Mouse (Mus musculus) gastrocnemius, adult 2 months (tissue): ENCODE measurements around the gene Rab3b. TPM values are rescaled to one million over a fixed set of nuclear protein-coding genes. Genes with fewer than 3 reads are reported as not detected.

Source experiments
- DNase-seq: peaks from one replicate; pipeline ENCODE4 v3.0.0; 2022
- H3K27ac ChIP-seq: fragments of 200-600 bp; 2 replicates; pipeline ENCODE4 v1.8.1; 2022; ENCODE audit warnings: mild to moderate bottlenecking
- H3K4me3 ChIP-seq: fragments of 200-600 bp; 2 replicates; pipeline ENCODE4 v1.8.1; 2022; ENCODE audit warnings: mild to moderate bottlenecking, moderate library complexity
- CTCF ChIP-seq: fragments of 200-600 bp; IDR thresholded peaks from 2 replicates; pipeline ENCODE4 v1.8.1; 2022; ENCODE audit warnings: antibody characterized with exemption, mild to moderate bottlenecking, moderate library complexity
- intact Hi-C: fragments of 180-260 bp; cut with DNase I; formaldehyde crosslinking; loops from one replicate; pipeline ENCODE4 v1.15.1; 2025
- total RNA-seq, 2 experiments: library from RNA; stranded (reverse); gene quantifications; 2 replicates each; pipeline ENCODE4 v1.2.3; 2021

Gene Rab3b
- total RNA-seq, 2 experiments from 2014 or later: 0.42 TPM; not detected in 1

DNA sequence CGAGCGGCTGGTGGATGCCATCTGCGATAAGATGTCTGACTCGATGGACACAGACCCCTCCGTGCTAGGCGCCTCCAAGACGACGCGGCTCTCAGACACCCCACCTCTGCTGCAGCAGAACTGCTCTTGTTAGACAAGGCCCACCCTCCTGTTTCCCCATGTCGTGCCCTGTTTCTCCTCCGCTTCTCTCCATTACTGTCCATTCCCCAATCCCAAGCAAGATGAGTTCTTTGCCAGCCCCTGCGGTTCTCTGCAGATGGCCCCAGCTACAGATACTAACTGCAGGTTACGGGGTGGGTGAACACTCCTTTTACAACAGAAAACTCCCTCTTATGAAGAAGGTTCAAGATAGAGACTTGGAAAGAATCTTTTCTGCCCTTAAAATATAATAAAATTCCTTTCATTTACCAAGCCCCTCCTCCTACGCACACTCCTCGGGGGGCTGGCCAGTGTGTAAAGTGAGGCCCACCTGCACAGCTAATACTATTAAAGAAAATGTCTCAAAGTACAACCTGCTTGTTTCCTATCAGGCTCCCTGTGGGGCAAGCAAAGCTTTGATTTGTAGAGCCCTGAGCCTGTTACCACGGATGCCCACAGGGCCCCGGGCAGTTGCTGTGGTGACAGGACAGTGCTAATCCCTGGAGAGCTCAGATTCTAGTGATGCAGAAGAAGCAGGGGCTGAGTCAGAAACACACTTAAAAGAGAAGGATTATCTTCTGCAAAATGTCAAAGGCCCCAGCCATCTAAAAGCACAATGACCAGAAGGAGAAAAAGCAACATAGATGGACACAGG lies 62.0 kb downstream of the Rab3b start:
- no peak for DNase-seq

DNA sequence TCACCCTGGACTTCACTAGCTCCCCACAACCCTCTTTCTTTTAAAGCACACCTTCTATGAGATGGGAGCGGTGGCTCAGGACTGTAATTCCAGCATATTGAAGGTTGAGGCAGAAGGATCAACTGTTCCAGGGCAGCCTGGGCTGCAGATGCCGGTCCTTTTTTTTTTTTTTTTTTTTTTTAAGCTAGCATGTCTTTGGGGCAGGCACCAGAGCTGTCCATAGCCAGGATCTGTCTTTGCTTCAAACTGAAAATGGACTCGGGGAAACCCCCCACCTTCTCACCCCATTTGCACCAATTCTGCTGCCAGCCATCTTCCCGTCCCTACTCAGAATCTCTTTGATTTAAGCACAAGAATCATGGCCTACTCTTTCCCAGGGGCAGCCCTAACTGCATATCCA lies 63.3 kb downstream of the Rab3b start:
- TF ChIP-seq CTCF: no peak
- no peak for DNase-seq
- intact Hi-C loops: no loop called here
- Histone ChIP-seq H3K4me3 (no peak overlapping the region), H3K27ac (no peak overlapping the region)

More for the DNA sequence above, 62.0 kb downstream of the Rab3b start:
- Histone ChIP-seq H3K4me3 (no peak overlapping the region), H3K27ac (no peak overlapping the region)
- no peak for TF ChIP-seq CTCF
- intact Hi-C loops: no loop called here

DNA sequence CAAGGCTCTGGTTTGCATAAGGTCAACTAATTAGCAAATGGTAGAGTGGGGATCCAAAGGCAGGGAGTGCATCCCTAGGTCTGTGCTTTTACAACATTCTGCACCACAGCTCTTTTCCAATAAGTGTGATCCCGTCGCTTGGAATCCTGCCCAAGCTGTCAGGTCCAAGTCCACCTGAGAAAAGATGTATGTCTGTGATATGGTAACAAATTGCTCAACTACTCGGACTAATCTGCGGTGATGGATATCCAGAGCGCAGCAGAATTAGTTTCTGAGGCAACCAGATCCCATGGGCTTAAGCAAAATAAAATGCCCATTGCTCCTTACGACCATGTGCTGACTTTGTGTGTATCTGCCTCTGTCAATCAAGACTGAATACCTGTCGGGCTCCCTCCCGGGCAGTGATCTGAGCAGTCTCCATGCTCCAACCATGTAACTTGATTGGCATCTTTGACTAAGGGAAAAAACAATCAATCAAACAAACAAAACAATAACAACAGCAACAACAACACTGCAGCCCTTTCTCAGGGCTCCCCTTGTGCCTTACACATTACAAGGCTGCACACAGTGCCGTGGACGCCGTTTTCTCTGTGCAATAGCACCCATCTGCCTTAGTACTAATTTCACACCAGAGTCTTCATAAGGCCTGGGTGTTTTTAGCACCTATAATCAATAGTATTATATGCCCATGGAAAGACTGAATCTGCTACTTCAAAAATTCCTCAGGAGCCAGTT lies 64.3 kb downstream of the Rab3b start:
- intact Hi-C loops: no loop called here
- H3K4me3 ChIP-seq: no peak overlapping the region
- DNase-seq: no peak
- no peak for TF ChIP-seq CTCF
- no peak overlapping the region for H3K27ac ChIP-seq

DNA sequence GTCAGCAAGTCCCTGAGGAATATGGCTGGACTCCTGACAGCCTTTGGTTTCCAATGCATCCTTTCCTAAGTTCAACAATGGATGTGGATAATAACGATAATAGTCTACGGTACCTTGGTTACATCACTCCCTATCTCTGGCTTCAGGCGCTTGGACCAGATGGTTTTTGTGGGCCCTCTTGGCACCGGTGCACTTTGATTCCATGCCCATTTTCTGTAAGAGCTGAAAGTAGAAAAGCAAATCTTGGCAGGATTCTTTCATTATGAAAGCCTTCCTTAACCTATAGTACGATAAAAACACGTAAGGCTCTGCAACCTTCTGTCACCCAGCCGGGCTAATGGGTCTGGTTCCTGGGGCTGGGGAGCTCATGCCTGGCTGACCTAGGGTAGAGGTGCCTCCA lies 70.3 kb downstream of the Rab3b start:
- Histone ChIP-seq H3K27ac (no peak overlapping the region), H3K4me3 (no peak overlapping the region)
- DNase-seq: no peak
- TF ChIP-seq CTCF: no peak
- intact Hi-C loops: no loop called here

DNA sequence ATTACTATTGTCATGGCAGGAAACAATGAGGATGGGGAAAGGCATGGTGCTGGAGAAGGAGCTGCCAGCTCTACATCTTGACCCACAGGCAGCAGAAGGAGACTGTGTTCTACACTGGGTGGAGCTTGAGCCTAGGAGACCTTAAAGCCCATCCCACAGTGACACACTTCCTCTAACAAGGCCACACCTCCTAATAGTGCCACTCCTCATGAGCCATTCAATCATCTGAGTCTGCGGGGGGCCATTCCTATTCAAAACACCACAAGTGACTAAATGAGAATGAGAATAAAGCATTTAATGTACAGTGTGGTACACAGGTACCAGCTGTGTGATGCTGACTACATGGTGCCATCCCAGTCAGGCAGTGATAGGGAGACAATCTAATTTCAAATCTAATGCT lies 71.3 kb downstream of the Rab3b start:
- DNase-seq: no peak
- no peak for TF ChIP-seq CTCF
- no peak overlapping the region for H3K4me3 ChIP-seq
- intact Hi-C loops: no loop called here
- H3K27ac ChIP-seq: no peak overlapping the region

DNA sequence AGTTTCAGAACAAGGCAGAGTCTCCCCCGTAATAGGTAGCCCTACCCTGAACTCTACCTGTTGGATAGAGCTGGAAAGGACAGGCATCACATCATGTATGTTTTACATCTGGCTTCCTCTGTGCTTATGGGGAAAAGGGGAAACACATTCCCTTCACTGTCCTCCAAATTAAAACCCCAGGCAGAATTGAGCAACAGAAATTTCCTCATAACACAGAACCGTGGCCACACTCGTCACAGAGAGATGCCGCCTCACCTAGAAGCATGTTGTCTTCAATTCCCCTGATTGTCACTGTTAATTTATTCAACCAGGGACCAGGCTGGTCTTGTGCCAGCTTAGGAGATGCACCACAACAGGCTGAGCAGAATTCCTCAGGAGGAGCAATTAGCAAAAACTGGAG lies 72.8 kb downstream of the Rab3b start:
- intact Hi-C loops: no loop called here

DNA sequence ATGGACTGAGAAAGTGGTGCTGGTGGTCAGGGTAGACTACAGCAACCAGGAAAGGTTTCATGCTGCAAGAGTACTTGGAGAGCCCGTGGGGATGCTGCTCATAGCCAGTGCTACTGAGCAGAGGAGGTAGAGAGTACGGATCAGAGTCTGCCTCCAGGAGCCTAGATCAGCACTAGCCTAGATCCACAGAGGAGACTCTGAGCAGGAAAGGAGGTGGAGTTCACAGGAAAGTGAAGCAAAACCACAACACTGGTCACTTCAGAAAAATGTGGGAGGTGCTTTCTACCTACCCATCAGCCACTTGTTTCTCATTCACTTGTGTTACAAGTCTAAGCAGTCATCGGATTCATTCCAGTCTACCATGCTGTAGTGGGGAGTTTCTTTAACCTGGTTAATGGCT lies 80.8 kb downstream of the Rab3b start:
- no peak for TF ChIP-seq CTCF
- Histone ChIP-seq H3K27ac (no peak overlapping the region), H3K4me3 (no peak overlapping the region)
- DNase-seq: no peak
- intact Hi-C loops: no loop called here

More for the DNA sequence above, 72.8 kb downstream of the Rab3b start:
- Histone ChIP-seq H3K27ac (no peak overlapping the region), H3K4me3 (no peak overlapping the region)
- DNase-seq: no peak
- TF ChIP-seq CTCF: no peak

DNA sequence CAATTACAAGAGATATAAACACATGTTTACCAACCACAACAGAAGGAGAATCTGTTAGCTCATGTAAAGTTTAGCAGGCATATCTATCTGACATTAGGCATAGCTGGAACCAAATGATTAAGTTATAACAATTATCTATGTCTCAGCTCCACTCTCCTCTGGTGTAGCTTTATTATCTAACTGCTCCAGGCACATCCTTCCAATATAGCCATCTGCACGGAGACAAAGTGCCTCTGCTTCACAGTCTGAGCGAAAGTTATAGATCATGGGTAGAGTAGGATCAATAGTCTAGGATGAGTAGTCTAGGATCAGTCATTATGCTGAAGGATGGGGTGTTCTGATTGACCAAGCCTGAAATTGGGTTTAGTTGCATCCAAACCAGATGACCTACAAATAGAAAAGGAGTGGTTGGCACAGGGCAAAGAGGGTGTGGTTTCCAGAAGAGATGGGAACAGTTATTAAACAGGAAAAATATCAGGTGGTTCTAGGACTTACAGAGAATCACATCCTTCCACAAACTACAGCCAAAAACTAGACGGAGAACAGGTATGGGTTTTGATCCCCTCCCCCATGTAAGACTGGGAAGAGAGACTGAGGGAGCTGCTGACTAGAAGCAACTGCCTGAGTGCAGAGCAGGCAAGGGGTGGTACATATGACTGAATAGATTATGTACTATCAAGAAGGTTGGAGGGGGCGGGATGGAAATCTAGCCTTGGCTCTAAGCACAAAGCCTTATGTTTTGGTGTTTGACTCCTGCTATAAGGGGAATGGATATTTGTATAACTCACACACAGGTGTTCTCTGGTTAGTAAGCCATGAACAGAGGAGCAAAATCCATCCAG lies 82.0 kb downstream of the Rab3b start:
- intact Hi-C loops: no loop called here
- TF ChIP-seq CTCF: no peak
- Histone ChIP-seq H3K27ac (no peak overlapping the region), H3K4me3 (no peak overlapping the region)
- DNase-seq: no peak

DNA sequence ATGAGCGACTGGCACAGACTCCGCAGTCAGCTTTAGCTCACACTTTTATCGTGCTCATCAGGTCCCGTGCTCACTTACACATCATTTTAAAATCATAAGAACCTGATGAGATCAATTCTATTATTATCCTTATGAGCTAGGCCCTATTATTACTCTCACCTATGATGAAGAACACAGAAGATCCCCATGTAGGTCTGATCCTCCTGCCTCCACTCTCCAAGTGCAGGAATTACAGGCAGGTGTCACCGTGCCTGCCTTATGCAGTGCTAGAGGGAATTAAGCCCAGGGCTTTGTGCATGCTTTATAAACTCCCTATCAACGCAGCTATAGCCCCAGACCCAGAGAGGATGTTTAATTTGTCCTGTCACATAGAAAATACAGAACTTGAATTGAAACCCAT lies 84.2 kb downstream of the Rab3b start:
- Histone ChIP-seq H3K4me3 (no peak overlapping the region), H3K27ac (no peak overlapping the region)
- TF ChIP-seq CTCF: no peak
- intact Hi-C loops: no loop called here
- no peak for DNase-seq

DNA sequence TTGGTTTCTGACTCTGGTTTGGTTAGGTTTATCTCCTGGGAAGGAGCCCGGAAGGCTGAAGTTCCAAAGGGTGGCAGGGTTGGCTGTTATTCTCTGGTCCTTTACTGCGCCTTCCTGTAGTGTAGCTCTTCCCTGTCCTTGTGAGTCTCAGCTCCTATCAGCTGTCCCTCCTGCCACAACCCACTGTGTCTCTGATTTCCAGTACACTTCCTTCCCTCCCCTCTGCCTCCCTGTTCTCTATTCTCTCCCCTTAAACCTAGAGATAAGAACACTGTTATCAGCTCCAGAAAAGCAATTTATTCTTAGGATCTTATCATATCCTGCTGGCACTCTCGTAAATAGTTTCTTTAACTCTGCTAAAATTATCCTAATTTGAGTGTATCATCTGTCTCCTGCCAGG lies 90.7 kb downstream of the Rab3b start:
- no peak for DNase-seq
- no peak overlapping the region for H3K4me3 ChIP-seq
- intact Hi-C loops: no loop called here
- no peak for TF ChIP-seq CTCF
- no peak overlapping the region for H3K27ac ChIP-seq

DNA sequence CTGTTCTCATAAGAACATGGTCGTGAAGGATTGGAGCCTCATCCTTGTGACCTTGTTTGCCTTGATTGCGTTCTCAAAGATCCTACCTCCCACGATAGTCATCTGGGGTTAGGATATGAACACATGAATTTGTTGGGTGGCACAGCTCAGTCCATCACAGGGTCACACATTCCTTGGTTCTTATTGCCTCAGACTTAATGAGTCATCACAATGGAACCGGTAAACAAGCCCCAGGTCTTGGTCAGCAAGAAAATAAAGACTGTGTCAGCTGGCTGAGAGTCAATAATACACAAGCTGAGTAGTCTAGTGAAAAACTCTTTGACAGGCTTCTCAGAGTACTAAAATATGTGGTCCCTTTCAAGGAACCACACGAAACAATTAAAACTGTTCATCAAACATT lies 92.2 kb downstream of the Rab3b start:
- no peak for DNase-seq
- H3K27ac ChIP-seq: no peak overlapping the region
- intact Hi-C loops: loop anchor here (10.0 kb wide), 1 partner anchor 176 kb away; no protein-coding TSS in a partner anchor
- no peak for TF ChIP-seq CTCF
- no peak overlapping the region for H3K4me3 ChIP-seq

DNA sequence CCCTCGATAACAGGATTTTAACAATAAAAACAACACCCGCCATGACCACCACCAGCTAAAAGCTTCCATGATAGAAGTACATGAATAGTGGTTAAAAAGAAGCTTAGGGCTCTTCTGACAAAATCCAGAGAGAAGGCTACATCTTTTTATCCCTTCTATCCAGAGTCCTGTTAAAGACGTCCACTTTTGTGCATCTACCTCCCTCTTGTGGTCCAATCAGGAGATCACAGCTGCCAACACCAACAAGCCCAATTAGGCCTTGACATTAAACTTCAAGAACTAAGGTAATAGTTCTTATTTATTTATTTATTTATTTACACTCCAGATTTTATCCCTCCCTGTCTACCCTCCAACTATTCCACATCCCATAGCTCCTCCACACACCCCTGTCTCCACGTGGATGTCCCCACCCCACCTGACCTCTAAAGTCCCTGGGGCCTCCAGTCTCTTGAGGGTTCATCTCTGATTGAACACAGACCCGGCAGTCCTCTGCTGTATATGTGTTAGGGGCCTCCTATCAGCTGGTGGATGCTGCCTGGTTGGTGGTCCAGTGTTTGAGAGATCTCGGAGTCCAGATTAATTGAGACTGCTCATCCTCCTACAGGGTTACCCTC lies 97.7 kb downstream of the Rab3b start:
- intact Hi-C loops: loop anchor here (1.0 to 10.0 kb wide), 2 partner anchors 106 to 182 kb away; no protein-coding TSS in a partner anchor
- peak; percentile 23 for DNase-seq
- Histone ChIP-seq H3K4me3 (no peak overlapping the region), H3K27ac (no peak overlapping the region)
- peak; percentile 77 for TF ChIP-seq CTCF
